Mouse (Mus musculus): ENCODE data around the gene Ssna1. TPM values are rescaled to one million over a fixed set of nuclear protein-coding genes. Genes with fewer than 3 reads are reported as not detected.

Gene Ssna1
- 10 to 100 TPM; 28.9 to 34.2 TPM for total RNA-seq (2021)
- long read RNA-seq, experiment 1, transcript Ssna1-201 (3 exons, 862 nt) = major isoform, 14 of 24 reads
- long read RNA-seq, experiment 1, transcript Ssna1-204 (2 exons, 1,006 nt) = minor isoform, 8 of 24 reads
- long read RNA-seq, experiment 1, partial matches to known transcripts = 0 of 24 reads
- long read RNA-seq, experiment 1, other reads (novel, unspliced or antisense) = 0 of 24 reads
- long read RNA-seq, experiment 2, transcript Ssna1-201 (3 exons, 862 nt) = minor isoform, 5 of 14 reads
- long read RNA-seq, experiment 2, transcript Ssna1-204 (2 exons, 1,006 nt) = major isoform, 6 of 14 reads
- long read RNA-seq, experiment 2, partial matches to known transcripts = 0 of 14 reads
- long read RNA-seq, experiment 2, other reads (novel, unspliced or antisense) = 1 of 14 reads

DNA sequence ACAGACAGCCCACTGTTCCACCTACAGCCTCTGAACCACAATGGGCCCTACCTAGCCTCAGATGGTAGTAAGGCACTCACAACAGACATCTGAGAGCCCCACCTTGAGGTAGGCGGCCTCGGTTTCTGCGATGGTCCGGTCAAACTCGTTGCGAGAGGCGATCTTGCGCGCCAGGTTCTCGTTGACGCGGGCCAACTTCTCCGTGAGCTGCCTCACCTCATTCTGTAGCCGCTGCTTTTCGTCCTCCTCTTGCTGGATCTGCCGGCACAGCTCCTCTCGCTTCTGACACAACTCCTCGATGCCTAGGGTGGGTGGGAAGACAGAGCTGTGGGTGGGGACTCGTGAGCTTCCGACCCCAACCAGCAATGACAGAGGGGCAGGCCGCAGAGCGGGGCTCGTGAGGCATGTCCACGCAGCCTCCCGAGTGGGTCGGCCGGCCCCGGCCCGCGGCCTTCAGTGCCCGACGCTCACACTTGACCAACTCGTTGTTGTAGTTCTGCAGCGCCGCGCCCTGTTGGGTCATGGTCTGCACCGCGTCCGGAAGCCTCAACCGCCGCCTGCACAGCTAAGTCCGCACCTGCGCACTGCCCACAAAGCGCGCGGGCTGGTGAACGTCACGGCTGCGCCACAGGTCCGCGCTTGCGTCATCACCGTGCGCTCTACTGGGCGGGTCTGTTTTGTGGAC lies at the start of gene Ssna1, which contains the start of gene Anapc2:
Gene Ssna1 (minus strand): TSS at position 612 of the 685 bp plus-strand sequence.
Gene Anapc2 (plus strand): TSS at position 652 of the 685 bp plus-strand sequence.
- intact Hi-C loops (cut with DNase I; ENCODE audit: low total_unique reads) = no loop called here
- peak; percentile 97 for DNase-seq

GRCm38 (mm10) chr2:25320084-25320483 lies 47.8 kb upstream of the Ssna1 start:
- no peak for DNase-seq
- intact Hi-C loops (cut with DNase I; ENCODE audit: low total_unique reads) = no loop called here

DNA sequence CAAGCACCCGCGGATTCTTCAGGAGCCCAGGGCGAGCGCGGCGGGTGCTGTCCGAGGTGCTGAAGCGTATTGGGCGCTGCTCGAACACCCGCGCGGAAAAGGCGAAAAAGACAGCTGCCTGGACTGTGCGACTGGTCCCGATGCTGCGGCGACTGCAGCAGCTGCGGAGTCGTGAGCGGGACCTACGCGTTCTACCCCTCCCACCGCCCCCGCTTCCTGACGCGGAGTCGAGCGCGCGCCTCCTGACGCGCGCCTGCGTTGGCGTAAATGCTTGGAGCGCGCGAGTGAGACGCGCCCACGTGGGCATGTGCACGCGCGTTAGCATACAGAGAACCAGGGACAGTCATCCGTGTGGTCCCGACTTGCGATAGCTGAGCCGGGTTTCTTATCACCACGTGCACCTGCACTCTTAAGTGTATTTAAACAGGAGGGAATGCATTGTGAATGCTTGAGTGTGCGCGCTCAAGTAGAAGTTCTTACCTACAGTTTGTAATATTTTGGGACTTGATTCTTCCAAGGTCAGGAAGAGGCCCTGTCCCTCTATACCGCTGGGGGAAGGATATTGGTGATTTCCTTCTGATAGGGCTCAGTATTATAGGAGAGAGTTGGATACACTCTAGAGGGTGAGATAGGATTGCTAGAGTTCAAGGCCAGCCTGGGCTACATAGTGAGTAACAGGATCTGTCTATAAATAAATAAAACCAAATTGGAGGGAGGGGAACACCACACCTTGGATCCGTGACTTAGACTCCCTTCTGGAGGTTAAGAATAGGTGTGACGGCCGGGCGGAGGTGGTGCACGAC lies 46.9 kb upstream of the Ssna1 start, which contains the start of gene Grin1:
Gene Grin1 (minus strand): TSS at position 217 of the 803 bp plus-strand sequence.
- DNase-seq = peak; percentile 60
- intact Hi-C loops (cut with DNase I; ENCODE audit: low total_unique reads) = no loop called here

GRCm38 (mm10) chr2:25318119-25318966 lies 46.1 kb upstream of the Ssna1 start:
- intact Hi-C loops (cut with DNase I; ENCODE audit: low total_unique reads) = no loop called here
- DNase-seq = no peak

DNA sequence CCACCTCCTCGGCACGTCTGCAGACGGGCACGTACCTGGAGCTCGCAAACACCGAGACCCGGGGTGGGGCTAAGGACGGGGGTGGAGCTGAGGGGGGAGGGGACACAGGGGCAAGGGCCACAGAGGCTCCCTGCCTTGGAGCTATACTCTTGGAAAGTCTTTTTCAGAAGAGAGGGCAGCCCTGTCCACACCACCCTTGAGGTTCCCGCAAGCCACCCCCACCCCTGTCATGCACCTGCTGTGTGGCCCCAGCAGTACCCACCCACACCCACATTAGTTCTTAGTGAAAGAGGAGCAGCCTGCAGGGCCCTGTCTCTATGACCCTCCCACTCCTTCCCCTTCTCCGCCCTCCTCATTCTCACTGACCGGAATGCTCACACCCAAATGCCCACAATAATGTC lies 39.3 kb upstream of the Ssna1 start:
- intact Hi-C loops (cut with DNase I; ENCODE audit: low total_unique reads) = no loop called here
- no peak for DNase-seq

- no peak for DNase-seq
- intact Hi-C loops (cut with DNase I; ENCODE audit: low total_unique reads) = no loop called here
Measured at GRCm38 (mm10) chr2:25310969-25311368, 38.7 kb upstream of the Ssna1 start.

DNA sequence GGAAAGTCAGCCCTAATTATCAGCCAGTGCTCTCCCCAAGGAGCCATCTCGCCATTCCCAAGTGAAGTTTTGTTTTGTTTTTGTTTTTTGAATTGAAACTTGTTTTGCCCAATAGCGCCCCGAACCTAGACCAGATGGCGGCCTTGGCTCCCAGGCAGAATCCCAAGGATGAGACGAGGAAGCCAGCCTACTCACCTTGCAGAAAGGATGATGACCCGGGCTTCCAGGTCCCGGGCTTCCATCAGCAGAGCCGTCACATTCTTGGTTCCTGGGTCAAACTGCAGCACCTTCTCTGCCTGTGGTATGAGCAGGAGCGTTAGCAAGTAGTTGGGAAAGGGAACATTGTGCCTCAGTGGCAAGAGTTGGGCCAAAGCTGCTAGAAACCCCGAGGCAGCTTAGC lies 37.9 kb upstream of the Ssna1 start:
- intact Hi-C loops (cut with DNase I; ENCODE audit: low total_unique reads) = no loop called here
- DNase-seq = no peak

DNA sequence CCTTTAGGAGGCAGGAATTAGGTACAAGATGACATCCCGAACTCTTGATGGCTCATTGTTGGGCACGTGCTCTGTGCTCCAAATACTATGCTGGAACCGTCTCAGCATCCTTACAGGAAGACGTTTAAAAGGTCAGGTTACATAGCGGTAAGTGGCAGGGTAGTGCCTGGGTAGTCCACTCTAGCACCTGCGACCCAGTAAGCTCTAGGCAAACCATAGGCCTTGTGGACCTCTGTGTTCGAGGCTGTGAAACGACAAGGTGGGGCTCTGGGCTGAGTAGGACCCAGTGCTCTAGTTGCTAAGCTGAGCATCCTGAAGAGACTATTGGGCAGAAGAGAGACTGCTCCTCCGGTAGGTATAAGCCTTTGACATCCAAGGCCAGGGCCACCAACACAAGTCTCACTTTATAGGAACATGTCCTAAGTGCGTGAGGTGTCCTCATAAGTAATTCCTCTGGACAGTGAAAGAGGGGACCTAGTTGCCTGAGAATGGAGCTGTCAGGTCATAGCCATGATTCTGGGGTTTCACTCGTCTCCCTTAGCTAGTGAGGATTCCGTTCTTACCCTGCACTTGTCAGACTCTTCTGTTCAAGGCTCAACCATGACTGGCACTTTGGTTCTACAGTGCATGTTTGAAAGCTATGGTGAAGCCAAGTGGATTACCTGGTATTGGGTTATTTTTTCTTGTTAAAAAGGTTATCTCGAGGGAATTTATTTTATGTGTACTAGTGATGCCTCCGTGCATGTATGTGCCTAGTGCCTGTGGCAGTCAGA lies 33.5 kb upstream of the Ssna1 start:
- no peak for DNase-seq
- intact Hi-C loops (cut with DNase I; ENCODE audit: low total_unique reads) = no loop called here

DNA sequence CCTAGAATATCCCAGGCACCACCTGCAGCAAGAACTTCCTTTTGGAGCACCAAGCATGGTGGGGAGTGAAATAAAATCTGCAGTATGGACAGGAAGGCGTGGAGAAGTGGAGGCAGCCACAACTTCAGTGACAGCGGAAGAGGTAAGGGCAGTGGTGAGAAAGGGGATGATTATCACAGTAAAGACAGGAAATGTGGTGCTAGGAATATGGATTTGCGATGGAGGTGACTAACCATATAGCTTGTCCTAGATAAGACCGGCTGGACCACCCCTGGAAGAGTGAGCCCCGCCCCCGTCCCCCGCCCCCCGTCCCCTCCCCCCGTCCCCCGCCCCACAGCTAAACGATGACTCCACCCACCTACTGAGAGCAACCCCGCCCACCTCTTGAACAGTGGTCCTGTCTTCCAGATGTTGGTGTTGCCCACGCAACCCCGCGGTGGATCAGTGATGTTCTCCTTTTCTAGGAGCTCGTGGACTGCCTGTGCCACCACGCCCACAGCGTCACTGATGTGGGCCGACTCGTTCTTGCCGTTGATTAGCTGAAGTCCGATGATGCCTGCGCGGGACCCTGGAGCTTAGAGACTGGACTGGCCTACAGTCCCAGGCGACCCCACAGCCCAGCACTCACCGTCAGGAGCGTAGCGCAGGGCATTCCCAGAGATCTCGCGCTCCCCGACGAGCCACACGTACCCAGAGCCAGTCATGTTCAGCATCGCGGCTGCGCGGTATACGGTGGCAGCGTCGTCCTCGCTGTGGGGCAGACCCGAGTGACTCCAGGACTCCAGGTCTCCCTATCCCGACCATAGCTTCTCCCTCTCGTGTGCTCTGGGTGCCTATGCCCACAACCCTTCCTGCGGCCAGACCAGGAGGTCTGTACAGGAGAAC lies 32.7 kb upstream of the Ssna1 start:
- intact Hi-C loops (cut with DNase I; ENCODE audit: low total_unique reads) = no loop called here
- no peak for DNase-seq

DNA sequence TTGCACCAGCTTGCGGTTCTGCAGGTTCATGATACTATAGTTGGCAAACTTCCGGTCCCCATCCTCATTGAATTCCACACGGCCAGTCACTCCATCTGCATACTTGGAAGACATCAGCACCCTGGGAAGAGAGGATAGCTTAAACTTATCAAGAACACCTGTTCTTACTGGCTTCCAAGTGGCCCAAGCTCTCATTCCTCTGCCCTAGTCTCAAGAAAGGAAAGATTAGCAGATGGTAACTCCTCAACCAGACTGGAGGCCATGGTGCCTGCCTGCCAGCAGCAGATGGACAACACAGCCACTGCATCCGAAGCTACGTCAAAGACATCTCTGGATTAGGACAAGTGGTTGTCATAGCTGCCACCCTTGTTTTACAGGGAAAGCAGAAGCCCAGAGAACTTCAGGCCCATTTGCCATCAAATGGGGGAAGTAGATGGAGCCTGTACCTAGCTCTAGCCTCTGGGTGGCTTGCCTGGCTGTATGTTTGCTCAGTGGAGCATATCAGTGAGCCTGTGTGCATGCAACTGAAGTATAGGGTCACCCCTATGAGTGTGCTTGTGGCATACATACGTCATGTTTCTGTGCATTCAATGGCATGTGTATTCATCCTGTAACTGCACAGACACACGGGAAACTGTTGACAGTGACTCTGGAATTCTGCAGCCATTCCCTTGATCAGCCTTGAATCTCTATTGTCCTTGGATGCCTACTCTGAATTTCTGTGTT lies 31.9 kb upstream of the Ssna1 start:
- intact Hi-C loops (cut with DNase I; ENCODE audit: low total_unique reads) = no loop called here
- no peak for DNase-seq

- intact Hi-C loops (cut with DNase I; ENCODE audit: low total_unique reads) = no loop called here
- no peak for DNase-seq
Measured at GRCm38 (mm10) chr2:25303452-25303851, 31.2 kb upstream of the Ssna1 start.

DNA sequence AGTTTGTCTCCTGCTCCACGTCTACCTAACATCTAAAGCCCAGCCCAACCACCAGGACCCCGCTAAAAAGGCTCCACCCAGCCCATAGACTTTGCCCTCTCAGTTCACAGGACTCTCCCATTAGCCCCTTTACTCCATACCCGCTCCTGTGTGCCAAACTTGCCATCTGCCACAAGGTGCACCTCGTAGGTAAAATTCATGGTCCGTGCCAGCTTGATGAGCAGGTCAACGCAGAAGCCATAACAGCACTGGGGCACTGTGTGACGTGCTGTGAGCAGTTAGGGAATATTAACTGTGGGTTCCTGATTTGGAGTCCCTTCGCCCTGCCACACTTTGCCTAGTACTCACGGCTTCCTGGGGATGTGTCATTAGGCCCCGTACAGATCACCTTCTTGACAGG lies 25.8 kb upstream of the Ssna1 start:
- intact Hi-C loops (cut with DNase I; ENCODE audit: low total_unique reads) = no loop called here
- DNase-seq = no peak

GRCm38 (mm10) chr2:25297093-25297492 lies 24.9 kb upstream of the Ssna1 start:
- DNase-seq = no peak
- intact Hi-C loops (cut with DNase I; ENCODE audit: low total_unique reads) = no loop called here

- intact Hi-C loops (cut with DNase I; ENCODE audit: low total_unique reads) = no loop called here
- DNase-seq = no peak
Measured at GRCm38 (mm10) chr2:25293706-25294105, 21.5 kb upstream of the Ssna1 start.

DNA sequence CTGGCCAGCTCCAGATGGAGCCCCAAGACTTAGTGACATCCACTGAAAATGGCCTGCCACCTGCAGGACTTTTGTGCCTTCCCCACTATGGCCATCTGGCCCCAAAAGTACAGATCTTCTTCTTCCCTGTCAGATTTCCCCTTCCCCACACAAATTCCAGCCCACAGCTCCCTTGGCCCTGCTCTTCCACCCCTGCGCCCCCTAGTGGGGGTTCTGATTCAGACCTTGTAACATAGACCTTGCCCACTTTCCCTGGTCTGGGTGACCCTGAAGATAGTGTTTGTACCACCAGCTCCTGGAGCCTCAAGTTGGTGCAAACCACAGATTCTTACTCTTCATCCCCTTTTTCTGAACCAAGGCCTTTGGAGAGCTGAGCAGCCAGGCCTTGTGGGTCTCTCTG lies 20.6 kb upstream of the Ssna1 start:
- intact Hi-C loops (cut with DNase I; ENCODE audit: low total_unique reads) = no loop called here
- DNase-seq = peak; percentile 77

- peak; percentile 40 for DNase-seq
- intact Hi-C loops (cut with DNase I; ENCODE audit: low total_unique reads) = no loop called here
Measured at GRCm38 (mm10) chr2:25292054-25292544, 19.9 kb upstream of the Ssna1 start.
